Mouse (Mus musculus) MEL (cell line): ENCODE data around the gene Mc3r. TPM values are rescaled to one million over a fixed set of nuclear protein-coding genes. Genes with fewer than 3 reads are reported as not detected.

Experiments used
- DNase-seq: peaks from one replicate; pipeline ENCODE4 v3.0.0; 2011; ENCODE audit warnings: low read depth, low spot score
- H3K27ac ChIP-seq: 2 replicates; pipeline ENCODE4 v1.5.1; 2012; ENCODE audit warnings: low read depth, mild to moderate bottlenecking, control low read depth, low read length, moderate library complexity; ENCODE audit not compliant: control insufficient read depth
- H3K27me3 ChIP-seq, 2 experiments: fragments of 150-350 bp in 1 of 2; sonication (generic) in 1 of 2; 2 replicates each; pipeline ENCODE4 v1.6.1; 2012; ENCODE audit warnings: low read length in 2 of 2, mild to moderate bottlenecking in 2 of 2, improper control_type of control experiment in 1 of 2, moderate library complexity in 1 of 2; ENCODE audit not compliant: insufficient read depth in 2 of 2, control insufficient read depth in 1 of 2
- H3K36me3 ChIP-seq, 2 experiments: 2 replicates each; pipeline ENCODE4 v1.6.1; 2012 to 2014; ENCODE audit warnings: low read length in 2 of 2, improper control_type of control experiment in 1 of 2, inconsistent platforms in 1 of 2, mild to moderate bottlenecking in 1 of 2; ENCODE audit not compliant: insufficient read depth in 2 of 2, control insufficient read depth in 1 of 2
- H3K4me1 ChIP-seq, 2 experiments: fragments of 150-350 bp in 1 of 2; sonication (generic) in 1 of 2; 2 replicates each; pipeline ENCODE4 v1.6.1; 2012; ENCODE audit warnings: low read length in 2 of 2, improper control_type of control experiment in 1 of 2, mild to moderate bottlenecking in 1 of 2; ENCODE audit not compliant: insufficient read depth in 2 of 2, control insufficient read depth in 1 of 2
- H3K4me3 ChIP-seq, 2 experiments: fragments of 150-350 bp in 1 of 2; sonication (generic) in 1 of 2; 2 replicates each; pipeline ENCODE4 v1.5.1; 2012; ENCODE audit warnings: low read depth in 2 of 2, low read length in 2 of 2, mild to moderate bottlenecking in 2 of 2, moderate library complexity in 2 of 2, control low read depth in 1 of 2, improper control_type of control experiment in 1 of 2; ENCODE audit not compliant: control insufficient read depth in 1 of 2, insufficient read depth in 1 of 2
- H3K79me2 ChIP-seq: 2 replicates; pipeline ENCODE4 v1.6.1; 2012; ENCODE audit warnings: mild to moderate bottlenecking, low read length, moderate library complexity; ENCODE audit not compliant: control insufficient read depth, poor library complexity, insufficient read depth
- H3K9ac ChIP-seq: 2 replicates; pipeline ENCODE4 v1.6.1; 2012; ENCODE audit warnings: low read depth, mild to moderate bottlenecking, control low read depth, low read length, moderate library complexity; ENCODE audit not compliant: control insufficient read depth, poor library complexity, severe bottlenecking
- H3K9me3 ChIP-seq: fragments of 150-350 bp; sonication (generic); replicated peaks from 2 replicates; pipeline ENCODE4 v1.6.1; 2012; ENCODE audit warnings: mild to moderate bottlenecking, low read length, improper control_type of control experiment, moderate library complexity; ENCODE audit not compliant: insufficient read depth
- BHLHE40 ChIP-seq: IDR thresholded peaks from 2 replicates; pipeline ENCODE4 v1.6.1; 2012; ENCODE audit warnings: low read depth, mild to moderate bottlenecking, inconsistent platforms, low read length, improper control_type of control experiment, borderline replicate concordance
- CHD1 ChIP-seq: IDR thresholded peaks from 2 replicates; pipeline ENCODE4 v1.6.1; 2012; ENCODE audit warnings: low read depth, mild to moderate bottlenecking, inconsistent platforms, low read length, improper control_type of control experiment
- CHD2 ChIP-seq: IDR thresholded peaks from 2 replicates; pipeline ENCODE4 v1.6.1; 2011; ENCODE audit warnings: low read length, improper control_type of control experiment
- E2F4 ChIP-seq: IDR thresholded peaks from 2 replicates; pipeline ENCODE4 v1.6.1; 2011; ENCODE audit warnings: low read depth, low read length, improper control_type of control experiment, borderline replicate concordance
- EP300 ChIP-seq, 2 experiments: IDR thresholded peaks; 2 replicates each; pipeline ENCODE4 v1.6.1; 2011; ENCODE audit warnings: improper control_type of control experiment in 2 of 2, low read length in 2 of 2, low read depth in 1 of 2, mild to moderate bottlenecking in 1 of 2
- ETS1 ChIP-seq: IDR thresholded peaks from 2 replicates; pipeline ENCODE4 v1.6.1; 2012; ENCODE audit warnings: low read depth, mild to moderate bottlenecking, inconsistent platforms, low read length, improper control_type of control experiment, moderate library complexity
- HCFC1 ChIP-seq: IDR thresholded peaks from 2 replicates; pipeline ENCODE4 v1.6.1; 2012; ENCODE audit warnings: low read depth, mild to moderate bottlenecking, inconsistent platforms, low read length, improper control_type of control experiment, moderate library complexity
- MAFK ChIP-seq: IDR thresholded peaks from 2 replicates; pipeline ENCODE4 v1.6.1; 2011; ENCODE audit warnings: low read depth, mild to moderate bottlenecking, low read length, improper control_type of control experiment, borderline replicate concordance
- NELFE ChIP-seq: IDR thresholded peaks from 2 replicates; pipeline ENCODE4 v1.6.1; 2011; ENCODE audit warnings: low read depth, low read length, improper control_type of control experiment
- NRF1 ChIP-seq: IDR thresholded peaks from 2 replicates; pipeline ENCODE4 v1.6.1; 2014; ENCODE audit warnings: low read depth, mild to moderate bottlenecking, inconsistent platforms, low read length, improper control_type of control experiment, moderate library complexity; ENCODE audit not compliant: poor library complexity, insufficient read depth, severe bottlenecking
- POLR2AphosphoS5 ChIP-seq: IDR thresholded peaks from 2 replicates; pipeline ENCODE4 v1.6.1; 2012; ENCODE audit warnings: low read depth, borderline replicate concordance, mild to moderate bottlenecking, inconsistent platforms, low read length, moderate library complexity, mixed read lengths
- RAD21 ChIP-seq: IDR thresholded peaks from 2 replicates; pipeline ENCODE4 v1.6.1; 2011; ENCODE audit warnings: mild to moderate bottlenecking, low read depth, low read length, improper control_type of control experiment
- SMC3 ChIP-seq: IDR thresholded peaks from 2 replicates; pipeline ENCODE4 v1.6.1; 2011; ENCODE audit warnings: low read depth, low read length, improper control_type of control experiment
- USF1 ChIP-seq: IDR thresholded peaks from 2 replicates; pipeline ENCODE4 v1.6.1; 2014; ENCODE audit warnings: low read depth, mild to moderate bottlenecking, inconsistent platforms, low read length, improper control_type of control experiment, moderate library complexity
- USF2 ChIP-seq, 2 experiments: IDR thresholded peaks; 2 replicates each; pipeline ENCODE4 v1.6.1; 2011 to 2012; ENCODE audit warnings: improper control_type of control experiment in 2 of 2, low read length in 2 of 2, borderline replicate concordance in 1 of 2, inconsistent platforms in 1 of 2, low read depth in 1 of 2, mild to moderate bottlenecking in 1 of 2; ENCODE audit not compliant: insufficient read depth in 1 of 2
- ZC3H11A ChIP-seq: IDR thresholded peaks from 2 replicates; pipeline ENCODE4 v1.6.1; 2012; ENCODE audit warnings: low read depth, mild to moderate bottlenecking, inconsistent platforms, low read length, improper control_type of control experiment
- ZKSCAN1 ChIP-seq: IDR thresholded peaks from 2 replicates; pipeline ENCODE4 v1.6.1; 2012; ENCODE audit warnings: low read depth, mild to moderate bottlenecking, inconsistent platforms, low read length, improper control_type of control experiment, moderate library complexity
- polyA plus RNA-seq, 2 experiments: library from polyadenylated mRNA; stranded (reverse) in 1 of 2; unstranded in 1 of 2; fragments of >175 nt in 1 of 2; fragments of >200 nt in 1 of 2; gene quantifications; 2 replicates each; pipeline versions ENCODE4 v1.2.1 to v1.2.4; 2012; ENCODE audit warnings: low replicate concordance in 2 of 2, low read depth in 1 of 2; ENCODE audit not compliant: insufficient read length in 2 of 2, insufficient read depth in 1 of 2, missing spikeins in 1 of 2
- total RNA-seq: library from RNA; depleted of rRNA; stranded (reverse); fragments of 300-350 nt; gene quantifications from 2 replicates; pipeline ENCODE4 v1.2.3, GENCODE M21; 2012

The Mc3r gene
- total and polyA plus RNA-seq, 3 experiments: 0.04 TPM; not detected in 2

DNA sequence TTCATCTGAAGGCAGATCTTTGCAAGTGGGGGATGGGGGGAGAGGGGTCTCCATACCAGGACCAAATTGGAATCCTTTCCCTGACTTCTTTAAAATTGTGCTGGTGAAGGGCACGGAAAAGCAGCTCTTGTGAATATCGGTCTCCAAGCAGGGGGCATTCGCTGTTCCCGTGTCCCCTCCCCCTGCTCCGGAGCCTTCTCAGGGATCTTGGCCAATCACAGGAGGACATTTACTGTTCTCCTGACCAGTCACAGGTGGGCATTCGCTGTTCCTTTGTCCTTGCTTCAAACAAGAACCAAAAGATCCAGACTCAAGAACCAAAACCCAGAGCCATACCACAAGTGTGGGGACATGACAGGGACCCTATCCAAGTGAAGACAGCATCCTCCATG is 25.9 kb upstream of the Mc3r start:
- no peak overlapping the region for H3K9ac ChIP-seq
- no peaks in the 10 kb centered on the region for H3K9me3 ChIP-seq
- no peaks in the 10 kb centered on the region for H3K4me1 ChIP-seq
- H3K27me3 ChIP-seq: no peaks in the 10 kb centered on the region
- no peak for TF ChIP-seq HCFC1
- TF ChIP-seq USF2 (IDR thresholded peaks at IDR 0.05; ENCODE audit: borderline replicate concordance in 1 of 2, insufficient read depth in 1 of 2, low read depth in 1 of 2, low read length in 2 of 2): no peak
- TF ChIP-seq NRF1: no peak
- no peak for TF ChIP-seq EP300 (IDR thresholded peaks at IDR 0.05; ENCODE audit: low read depth in 1 of 2, low read length in 2 of 2)
- TF ChIP-seq MAFK: no peak
- no peak for TF ChIP-seq USF1
- no peak for TF ChIP-seq NELFE
- no peak for TF ChIP-seq CHD1
- no peak for TF ChIP-seq ZC3H11A
- no peak for TF ChIP-seq ETS1
- TF ChIP-seq BHLHE40: no peak
- TF ChIP-seq RAD21: no peak
- H3K27ac ChIP-seq: no peak overlapping the region
- no peaks in the 10 kb centered on the region for H3K36me3 ChIP-seq
- H3K79me2 ChIP-seq: no peaks in the 10 kb centered on the region
- DNase-seq: no peak
- H3K4me3 ChIP-seq: no peak overlapping the region

DNA sequence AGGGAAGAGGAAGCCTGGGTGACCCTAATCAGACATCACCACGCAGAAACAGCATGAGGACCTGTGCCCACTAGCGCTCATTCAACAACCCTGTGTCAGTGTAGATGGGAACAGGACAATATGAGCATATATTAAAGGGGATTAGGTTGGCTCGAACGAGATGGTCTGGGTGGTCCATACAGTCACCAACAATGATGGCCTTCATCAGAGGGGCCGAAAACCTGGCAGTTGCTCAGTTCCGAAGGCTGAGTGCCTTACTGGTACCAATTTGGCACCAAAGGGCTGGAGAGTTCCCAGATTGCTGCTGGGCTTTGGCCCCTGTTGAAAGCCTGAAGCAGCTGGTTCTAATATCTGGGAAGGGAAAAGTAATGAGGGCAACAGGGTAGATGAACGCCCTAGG is 25.4 kb upstream of the Mc3r start:
- TF ChIP-seq SMC3: no peak
- no peak for TF ChIP-seq CHD2
- TF ChIP-seq ZKSCAN1: no peak
- TF ChIP-seq EP300 (IDR thresholded peaks at IDR 0.05; ENCODE audit: low read depth in 1 of 2, low read length in 2 of 2): no peak
- TF ChIP-seq POLR2AphosphoS5: no peak
- no peak for TF ChIP-seq MAFK
- no peak for TF ChIP-seq USF2 (IDR thresholded peaks at IDR 0.05; ENCODE audit: borderline replicate concordance in 1 of 2, insufficient read depth in 1 of 2, low read depth in 1 of 2, low read length in 2 of 2)
- TF ChIP-seq E2F4: no peak
- no peak for DNase-seq
- Histone ChIP-seq H3K27me3 (no peaks in the 10 kb centered on the region), H3K4me3 (no peak overlapping the region), H3K36me3 (no peaks in the 10 kb centered on the region), H3K79me2 (no peaks in the 10 kb centered on the region), H3K9ac (no peak overlapping the region), H3K4me1 (no peaks in the 10 kb centered on the region), H3K27ac (no peak overlapping the region), H3K9me3 (no peaks in the 10 kb centered on the region)
